Mouse (Mus musculus) cerebellum, adult 2 months (tissue): ENCODE measurements at regions not wholly inside any gene's neighbourhood (a gene's known extent, or its start where the extent isn't known, plus 50 kb on each side); places are given as distances from the start of the nearest gene placed in this dataset.

Experiments
- DNase-seq, 2 experiments: peaks; one replicate each; pipeline ENCODE4 v3.0.0; 2021
- H3K27ac ChIP-seq: fragments of 200-500 bp; 2 replicates; pipeline ENCODE4 v1.5.1; 2012; ENCODE audit warnings: low read length, control low read depth, inconsistent platforms; ENCODE audit not compliant: insufficient read depth
- H3K27me3 ChIP-seq: fragments of 200-500 bp; 2 replicates; pipeline ENCODE4 v1.6.1; 2012; ENCODE audit warnings: inconsistent platforms, mild to moderate bottlenecking, low read length, moderate library complexity; ENCODE audit not compliant: control insufficient read depth, insufficient read depth
- H3K4me1 ChIP-seq: fragments of 200-500 bp; 2 replicates; pipeline ENCODE4 v1.6.1; 2011; ENCODE audit warnings: low read length; ENCODE audit not compliant: control insufficient read depth, insufficient read depth
- H3K4me3 ChIP-seq: fragments of 200-500 bp; replicated peaks from 2 replicates; pipeline ENCODE3; 2011; ENCODE audit warnings: mild to moderate bottlenecking, low read depth, low read length, control low read depth; ENCODE audit not compliant: insufficient read depth
- CTCF ChIP-seq: fragments of 200-500 bp; IDR thresholded peaks from 2 replicates; pipeline ENCODE4 v1.5.1; 2011; ENCODE audit warnings: low read depth, mild to moderate bottlenecking, control low read depth, low read length, moderate library complexity, borderline replicate concordance; ENCODE audit not compliant: insufficient read depth
- POLR2A ChIP-seq: fragments of 200-500 bp; IDR thresholded peaks from 2 replicates; pipeline ENCODE4 v1.6.1; 2011; ENCODE audit warnings: low read length, control low read depth, borderline replicate concordance; ENCODE audit not compliant: insufficient read depth
- WGBS: fragments of 180-500 bp; shearing (Covaris S2); methylation state at CpG from one replicate; pipeline ENCODE4 v1.1.7; 2018; 5-methylcytosine and 5-hydroxymethylcytosine counted together

GRCm38 (mm10) chr10:119111409-119111808 lies 128.4 kb downstream of the Cand1 start:
- Histone ChIP-seq H3K27ac (no peak overlapping the region), H3K4me1 (no peaks in the 10 kb centered on the region), H3K4me3 (no peak overlapping the region), H3K27me3 (no peaks in the 10 kb centered on the region)
- no peak for DNase-seq
- 76% methylated on average over 3 of the region's 3 CpGs for WGBS
- TF ChIP-seq POLR2A, result no peak
- no peak for TF ChIP-seq CTCF

- no peaks in the 10 kb centered on the region for H3K27me3 ChIP-seq
- no peak overlapping the region for H3K27ac ChIP-seq
- no peak for TF ChIP-seq CTCF
- no peak for TF ChIP-seq POLR2A
- no peaks in the 10 kb centered on the region for H3K4me1 ChIP-seq
- 28% methylated on average over 5 of the region's 5 CpGs for WGBS
- no peak overlapping the region for H3K4me3 ChIP-seq
- DNase-seq, result no peak
Measured at GRCm38 (mm10) chr10:119110614-119111013, 129.2 kb downstream of the Cand1 start.

- no peak for TF ChIP-seq CTCF
- no peak for TF ChIP-seq POLR2A
Measured at GRCm38 (mm10) chr10:119109207-119109606, 130.6 kb downstream of the Cand1 start.

GRCm38 (mm10) chr10:119107728-119108127 lies 132.1 kb downstream of the Cand1 start:
- no peak for DNase-seq
- 77% methylated on average over 6 of the region's 6 CpGs for WGBS
- H3K4me1 ChIP-seq, result no peaks in the 10 kb centered on the region
- H3K4me3 ChIP-seq, result no peak overlapping the region
- no peak overlapping the region for H3K27ac ChIP-seq
- TF ChIP-seq POLR2A (no peak), CTCF (no peak)
- H3K27me3 ChIP-seq, result no peaks in the 10 kb centered on the region

More at GRCm38 (mm10) chr10:119109207-119109606, 130.6 kb downstream of the Cand1 start:
- WGBS, result 66% methylated on average over 4 of the region's 4 CpGs
- H3K27ac ChIP-seq, result no peak overlapping the region
- no peaks in the 10 kb centered on the region for H3K4me1 ChIP-seq
- H3K4me3 ChIP-seq, result no peak overlapping the region
- no peaks in the 10 kb centered on the region for H3K27me3 ChIP-seq
- no peak for DNase-seq

- TF ChIP-seq CTCF, result no peak
- TF ChIP-seq POLR2A, result no peak
- no peak overlapping the region for H3K27ac ChIP-seq
- no peaks in the 10 kb centered on the region for H3K27me3 ChIP-seq
- H3K4me1 ChIP-seq, result no peaks in the 10 kb centered on the region
- no peak for DNase-seq
- WGBS, result 81% methylated on average over 3 of the region's 3 CpGs
- no peak overlapping the region for H3K4me3 ChIP-seq
Measured at GRCm38 (mm10) chr10:119106105-119106504, 133.8 kb downstream of the Cand1 start.

- WGBS, result 8% methylated on average over 7 of the region's 7 CpGs
- no peaks in the 10 kb centered on the region for H3K4me1 ChIP-seq
- no peak for TF ChIP-seq POLR2A
- TF ChIP-seq CTCF, result no peak
- no peak overlapping the region for H3K4me3 ChIP-seq
- H3K27ac ChIP-seq, result no peak overlapping the region
- no peaks in the 10 kb centered on the region for H3K27me3 ChIP-seq
- no peak for DNase-seq
Measured at GRCm38 (mm10) chr10:119105279-119105881, 134.5 kb downstream of the Cand1 start.

- Histone ChIP-seq H3K27me3 (no peaks in the 10 kb centered on the region), H3K4me3 (no peak overlapping the region), H3K4me1 (no peaks in the 10 kb centered on the region), H3K27ac (no peak overlapping the region)
- no peak for DNase-seq
- 11% methylated on average over 7 of the region's 7 CpGs for WGBS
- no peak for TF ChIP-seq POLR2A
- peak; percentile 18; the same call in 1 of the 2 replicates for TF ChIP-seq CTCF
Measured at GRCm38 (mm10) chr10:119100511-119100910, 139.3 kb downstream of the Cand1 start.

- Histone ChIP-seq H3K4me3 (no peak overlapping the region), H3K27ac (no peak overlapping the region), H3K4me1 (no peaks in the 10 kb centered on the region), H3K27me3 (no peaks in the 10 kb centered on the region)
- TF ChIP-seq CTCF (no peak), POLR2A (no peak)
- DNase-seq, result no peak
- 15% methylated on average over 10 of the region's 10 CpGs for WGBS
Measured at GRCm38 (mm10) chr10:119099092-119099792, 140.6 kb downstream of the Cand1 start.
